Mouse (Mus musculus) midbrain, postnatal 0 days (tissue): Measurements from ENCODE around the gene Sptbn1. TPM values are rescaled to one million over a fixed set of nuclear protein-coding genes. Genes with fewer than 3 reads are reported as not detected.

Source experiments
- ATAC-seq: fragments of 200-750 bp; cut with Nextera tagmentation; 2 replicates; pipeline ENCODE4 v1.8.0; 2017; ENCODE audit warnings: moderate number of reproducible peaks, mild to moderate bottlenecking, moderate TSS enrichment, moderate library complexity; ENCODE audit not compliant: low FRiP score
- DNase-seq: peaks from one replicate; pipeline ENCODE4 v3.0.0-alpha.2; 2015; ENCODE audit warnings: low spot score
- H3K27ac ChIP-seq: fragments of 300-500 bp; sonication (generic); 2 replicates; pipeline ENCODE4 v1.5.1; 2014; ENCODE audit warnings: low read depth, mild to moderate bottlenecking, low read length, mixed read lengths
- H3K27me3 ChIP-seq: fragments of 300-500 bp; sonication (generic); 2 replicates; pipeline ENCODE4 v1.6.1; 2014; ENCODE audit warnings: low read length, control low read depth, mixed read lengths; ENCODE audit not compliant: insufficient read depth
- H3K36me3 ChIP-seq: fragments of 300-500 bp; sonication (generic); 2 replicates; pipeline ENCODE4 v1.6.1; 2014; ENCODE audit warnings: low read length, control low read depth, mixed read lengths; ENCODE audit not compliant: insufficient read depth
- H3K4me1 ChIP-seq: fragments of 300-500 bp; sonication (generic); 2 replicates; pipeline ENCODE4 v1.6.1; 2014; ENCODE audit warnings: mild to moderate bottlenecking, control low read depth, antibody characterized with exemption, low read length, mixed read lengths; ENCODE audit not compliant: insufficient read depth
- H3K4me2 ChIP-seq: fragments of 300-500 bp; sonication (generic); 2 replicates; pipeline ENCODE4 v1.6.1; 2014; ENCODE audit warnings: low read depth, mild to moderate bottlenecking, low read length, mixed read lengths; ENCODE audit not compliant: poor library complexity, severe bottlenecking
- H3K4me3 ChIP-seq: fragments of 300-500 bp; sonication (generic); 2 replicates; pipeline ENCODE4 v1.5.1; 2014; ENCODE audit warnings: low read depth, mild to moderate bottlenecking, low read length, moderate library complexity
- H3K9ac ChIP-seq: fragments of 300-500 bp; sonication (generic); replicated peaks from 2 replicates; pipeline ENCODE4 v1.6.1; 2014; ENCODE audit warnings: mild to moderate bottlenecking, low read length, moderate library complexity, mixed read lengths; ENCODE audit not compliant: poor library complexity, severe bottlenecking
- H3K9me3 ChIP-seq: fragments of 300-500 bp; sonication (generic); 2 replicates; pipeline ENCODE4 v1.6.1; 2016; ENCODE audit warnings: low read length, control low read depth
- CTCF ChIP-seq: IDR thresholded peaks from 2 replicates; pipeline ENCODE4 v1.5.1; 2016; ENCODE audit warnings: antibody characterized with exemption, mild to moderate bottlenecking
- WGBS: fragments of 180-500 bp; shearing (Covaris S2); extraction: QIAGEN DNeasy Blood & Tissue Kit; methylation state at CpG from one replicate; pipeline ENCODE4 v1.1.7; 2014; 5-methylcytosine and 5-hydroxymethylcytosine counted together
- polyA plus RNA-seq: library from polyadenylated mRNA; unstranded; fragments of >200 nt; fragmentation: Nextera tagmentation; extraction: Ambion mirVana; gene quantifications from 2 replicates; pipeline ENCODE4 v1.2.1, GENCODE M21; 2015
- total RNA-seq: library from RNA; depleted of rRNA; stranded (reverse); fragments of >200 nt; gene quantifications from 2 replicates; pipeline ENCODE4 v1.2.3, GENCODE M21; 2014

Sptbn1 gene
- total and polyA plus RNA-seq, 2 experiments from 2014 or later, result 173 to 294 TPM

DNA sequence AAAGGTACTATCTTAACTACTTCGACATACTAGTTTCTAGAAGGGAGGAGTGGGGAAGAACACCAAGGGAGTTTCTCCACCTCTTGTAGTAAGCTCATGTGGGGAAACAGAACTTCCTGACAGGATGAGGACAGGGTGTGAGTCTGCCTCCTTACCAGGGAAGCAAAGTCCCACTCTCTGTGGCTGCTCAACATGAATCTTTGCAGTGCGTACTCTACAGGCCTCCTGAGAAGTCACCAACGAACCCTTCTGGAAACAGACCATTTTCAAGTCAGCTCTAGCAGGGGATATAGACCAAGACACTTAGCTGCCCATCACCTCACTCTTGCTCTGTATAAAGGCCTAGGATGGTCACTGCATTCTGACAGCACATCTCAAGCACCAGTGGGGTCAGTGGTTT lies 36.6 kb downstream of the Sptbn1 start:
- H3K4me1 ChIP-seq, result no peaks in the 10 kb centered on the region; the same call in 1 of the 2 replicates
- H3K9ac ChIP-seq, result no peak overlapping the region
- H3K9me3 ChIP-seq, result no peaks in the 10 kb centered on the region
- no peak for TF ChIP-seq CTCF
- 94% methylated on average over 3 of the region's 3 CpGs for WGBS
- no peak overlapping the region for H3K27ac ChIP-seq
- no peak for DNase-seq
- peaks cover 8% of the 10 kb centered on the region; the same call in 1 of the 2 replicates for H3K36me3 ChIP-seq
- no peak for ATAC-seq
- H3K4me2 ChIP-seq, result no peak overlapping the region
- H3K4me3 ChIP-seq, result no peak overlapping the region
- H3K27me3 ChIP-seq, result no peaks in the 10 kb centered on the region

DNA sequence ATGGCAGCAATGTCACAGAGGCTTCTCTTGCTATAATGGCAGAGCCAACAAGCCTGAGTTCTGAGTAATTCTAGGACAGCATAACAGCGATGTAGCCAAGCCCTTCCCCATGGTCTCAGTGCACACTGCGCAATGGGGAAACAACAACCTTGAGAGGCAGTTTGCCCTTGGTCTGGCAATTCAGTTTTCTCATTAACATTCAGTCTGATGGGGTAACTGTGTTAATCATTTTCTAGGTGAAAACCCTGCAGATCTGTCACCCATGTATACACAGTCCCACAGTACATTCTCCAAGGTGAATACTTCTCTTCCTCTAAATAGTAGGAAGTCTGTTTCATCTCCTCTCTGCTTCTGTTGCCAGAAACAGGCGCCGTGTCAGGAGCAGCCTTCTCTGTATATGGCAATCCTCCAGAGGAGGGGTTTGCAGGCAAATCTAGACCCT lies 37.6 kb downstream of the Sptbn1 start:
- Histone ChIP-seq H3K36me3 (peaks cover 2% of the 10 kb centered on the region; the same call in 1 of the 2 replicates), H3K27me3 (no peaks in the 10 kb centered on the region), H3K27ac (no peak overlapping the region), H3K9me3 (no peaks in the 10 kb centered on the region), H3K4me1 (no peaks in the 10 kb centered on the region; the same call in 1 of the 2 replicates), H3K9ac (no peak overlapping the region), H3K4me2 (no peak overlapping the region), H3K4me3 (no peak overlapping the region)
- ATAC-seq (no peak), DNase-seq (no peak)
- WGBS, result 76% methylated on average over 4 of the region's 4 CpGs
- TF ChIP-seq CTCF, result no peak

GRCm38 (mm10) chr11:30226756-30227155 lies 41.2 kb downstream of the Sptbn1 start:
- TF ChIP-seq CTCF, result no peak
- no peaks in the 10 kb centered on the region for H3K36me3 ChIP-seq

GRCm38 (mm10) chr11:30224599-30224998 lies 43.4 kb downstream of the Sptbn1 start:
- DNase-seq (no peak), ATAC-seq (no peak)
- TF ChIP-seq CTCF, result no peak
- Histone ChIP-seq H3K9ac (no peak overlapping the region), H3K9me3 (no peaks in the 10 kb centered on the region), H3K27ac (no peak overlapping the region), H3K4me2 (no peak overlapping the region), H3K36me3 (no peaks in the 10 kb centered on the region), H3K4me1 (no peaks in the 10 kb centered on the region), H3K4me3 (no peak overlapping the region), H3K27me3 (no peaks in the 10 kb centered on the region)

More at GRCm38 (mm10) chr11:30226756-30227155, 41.2 kb downstream of the Sptbn1 start:
- DNase-seq (no peak), ATAC-seq (no peak)
- Histone ChIP-seq H3K9ac (no peak overlapping the region), H3K4me3 (no peak overlapping the region), H3K4me1 (no peaks in the 10 kb centered on the region; the same call in 1 of the 2 replicates), H3K9me3 (no peaks in the 10 kb centered on the region), H3K27me3 (no peaks in the 10 kb centered on the region), H3K27ac (no peak overlapping the region), H3K4me2 (no peak overlapping the region)
- WGBS, result 75% methylated on average over 2 of the region's 2 CpGs

DNA sequence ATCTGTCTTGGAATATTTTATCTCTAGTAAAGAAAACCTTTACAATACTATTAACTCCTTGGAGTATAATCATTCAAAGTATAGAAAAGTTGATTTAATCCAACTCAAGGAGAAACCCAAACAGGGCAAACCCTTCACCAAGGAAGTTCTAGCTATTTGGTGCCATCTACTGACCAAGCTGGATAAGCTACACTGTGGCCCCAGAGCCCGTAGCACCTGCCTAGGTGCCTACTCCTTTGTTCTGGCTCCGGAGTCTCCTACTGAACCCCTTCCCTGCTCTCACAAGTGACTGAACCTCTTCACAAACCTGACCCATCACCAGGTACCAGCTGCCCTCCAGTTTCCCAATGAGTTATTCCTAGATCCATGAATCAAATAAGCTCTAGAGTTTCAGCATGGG lies 45.3 kb downstream of the Sptbn1 start:
- no peak for ATAC-seq
- Histone ChIP-seq H3K4me2 (no peak overlapping the region), H3K4me1 (no peaks in the 10 kb centered on the region), H3K27ac (no peak overlapping the region), H3K4me3 (no peak overlapping the region), H3K36me3 (peaks cover 8% of the 10 kb centered on the region), H3K9ac (no peak overlapping the region), H3K9me3 (no peaks in the 10 kb centered on the region), H3K27me3 (no peaks in the 10 kb centered on the region)
- 36% methylated on average over 2 of the region's 2 CpGs for WGBS
- TF ChIP-seq CTCF, result peak; percentile 33
- no peak for DNase-seq

- no peaks in the 10 kb centered on the region for H3K4me1 ChIP-seq
- H3K9me3 ChIP-seq, result no peaks in the 10 kb centered on the region
- no peak overlapping the region for H3K4me3 ChIP-seq
- no peak overlapping the region for H3K9ac ChIP-seq
- no peak for TF ChIP-seq CTCF
- no peaks in the 10 kb centered on the region for H3K27me3 ChIP-seq
- peaks cover 16% of the 10 kb centered on the region for H3K36me3 ChIP-seq
- DNase-seq (no peak), ATAC-seq (no peak)
- WGBS, result 91% methylated on average over 5 of the region's 5 CpGs
- no peak overlapping the region for H3K27ac ChIP-seq
- H3K4me2 ChIP-seq, result no peak overlapping the region
These were observed 46.9 kb downstream of the Sptbn1 start for GRCm38 (mm10) chr11:30221043-30221442.
